Mouse (Mus musculus): ENCODE measurements around the gene Pth1r. TPM values are rescaled to one million over a fixed set of nuclear protein-coding genes. Genes with fewer than 3 reads are reported as not detected.
A peak's percentile ranks its signal among the peaks of the same experiment; 100 is the strongest.
"Not testable (repeated sequence)": the region's sequence is repeated elsewhere in the genome, so short reads cannot be mapped to it uniquely, and the experiment has no call there.

The Pth1r gene
- polyA plus RNA-seq, 1 experiment = 0.34 TPM

DNA sequence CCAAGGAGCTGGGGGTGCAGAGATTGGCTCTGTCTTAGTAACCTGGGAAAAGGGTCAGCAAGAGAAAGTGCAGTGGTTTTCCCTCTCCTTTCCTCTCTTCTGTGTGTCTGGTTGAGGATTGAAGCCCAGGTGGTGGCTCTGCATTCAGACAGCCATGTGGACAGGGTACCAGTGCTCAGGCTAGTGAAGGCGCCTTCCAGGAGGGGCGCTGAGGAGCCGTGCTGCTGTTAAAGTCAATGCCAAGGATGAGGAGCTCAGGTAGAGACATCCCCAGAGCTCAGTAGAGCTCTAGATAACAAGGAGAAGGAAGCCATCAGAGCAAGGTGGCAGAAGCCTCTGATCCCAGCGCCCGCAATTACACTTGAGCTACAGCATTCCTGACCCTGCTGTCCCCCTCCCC is 59.9 kb downstream of the Pth1r start:
- Histone ChIP-seq H3K4me3 (ENCODE audit: insufficient read depth, low read length) (no peak overlapping the region), H3K4me1 (ENCODE audit: control insufficient read depth, insufficient read depth, low read length) (peaks cover 48% of the 10 kb centered on the region), H3K27ac (ENCODE audit: insufficient read depth, low read depth, low read length) (no peak overlapping the region)
- no peak for TF ChIP-seq POLR2A (IDR thresholded peaks at IDR 0.05; ENCODE audit: borderline replicate concordance, low read depth, low read length)
- no peak for TF ChIP-seq CTCF (IDR thresholded peaks at IDR 0.05; ENCODE audit: low read depth, low read length)

DNA sequence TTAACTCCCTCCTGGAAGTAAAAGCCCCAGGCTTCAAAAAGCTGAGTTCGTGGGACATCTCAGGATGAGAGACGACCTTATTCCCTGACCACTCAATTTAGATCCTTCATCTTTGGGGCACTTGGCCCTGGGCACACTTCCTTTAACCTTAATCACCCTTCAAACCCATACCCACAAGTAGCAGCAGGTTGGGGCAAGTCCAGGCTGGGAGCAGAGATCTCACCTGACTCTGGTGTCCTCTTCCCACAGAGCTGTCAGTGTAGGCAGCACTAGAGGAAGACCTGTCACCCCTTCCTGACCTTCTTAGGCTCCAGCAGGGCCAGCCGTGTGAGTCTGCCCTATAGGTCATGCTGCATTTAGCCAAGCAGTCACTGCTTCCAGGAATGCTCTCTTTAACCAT is 60.5 kb downstream of the Pth1r start:
- H3K27ac ChIP-seq (ENCODE audit: insufficient read depth, low read depth, low read length) = no peak overlapping the region
- no peak overlapping the region for H3K4me3 ChIP-seq (ENCODE audit: insufficient read depth, low read length)
- TF ChIP-seq CTCF (IDR thresholded peaks at IDR 0.05; ENCODE audit: low read depth, low read length) (no peak), POLR2A (IDR thresholded peaks at IDR 0.05; ENCODE audit: borderline replicate concordance, low read depth, low read length) (no peak)
- peaks cover 53% of the 10 kb centered on the region for H3K4me1 ChIP-seq (ENCODE audit: control insufficient read depth, insufficient read depth, low read length)

DNA sequence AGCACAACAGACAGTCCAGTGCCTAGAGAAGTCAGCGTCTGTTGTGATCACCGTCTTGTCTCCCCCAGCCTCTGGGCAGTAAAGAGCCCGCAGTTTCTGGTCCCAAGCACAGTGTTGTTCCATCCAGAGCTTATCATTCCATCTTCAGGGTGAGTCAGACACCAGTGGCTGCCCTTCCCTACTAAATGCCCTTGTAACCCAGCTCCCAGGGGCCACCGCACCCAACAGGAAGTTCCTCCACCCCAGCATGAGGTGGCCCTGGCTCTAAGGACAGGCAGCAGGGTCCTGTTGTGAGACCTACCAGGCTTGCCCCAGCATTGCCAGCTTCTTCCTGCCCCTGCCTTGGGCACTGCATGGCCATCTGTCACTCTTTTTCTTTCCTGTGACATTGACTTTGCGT is 61.4 kb downstream of the Pth1r start:
- H3K4me1 ChIP-seq (ENCODE audit: control insufficient read depth, insufficient read depth, low read length) = peaks cover 62% of the 10 kb centered on the region
- H3K27ac ChIP-seq (ENCODE audit: insufficient read depth, low read depth, low read length) = peak overlapping the region; percentile 59
- TF ChIP-seq CTCF (IDR thresholded peaks at IDR 0.05; ENCODE audit: low read depth, low read length) (no peak), POLR2A (IDR thresholded peaks at IDR 0.05; ENCODE audit: borderline replicate concordance, low read depth, low read length) (no peak)
- peak overlapping the region; percentile 24 for H3K4me3 ChIP-seq (ENCODE audit: insufficient read depth, low read length)

DNA sequence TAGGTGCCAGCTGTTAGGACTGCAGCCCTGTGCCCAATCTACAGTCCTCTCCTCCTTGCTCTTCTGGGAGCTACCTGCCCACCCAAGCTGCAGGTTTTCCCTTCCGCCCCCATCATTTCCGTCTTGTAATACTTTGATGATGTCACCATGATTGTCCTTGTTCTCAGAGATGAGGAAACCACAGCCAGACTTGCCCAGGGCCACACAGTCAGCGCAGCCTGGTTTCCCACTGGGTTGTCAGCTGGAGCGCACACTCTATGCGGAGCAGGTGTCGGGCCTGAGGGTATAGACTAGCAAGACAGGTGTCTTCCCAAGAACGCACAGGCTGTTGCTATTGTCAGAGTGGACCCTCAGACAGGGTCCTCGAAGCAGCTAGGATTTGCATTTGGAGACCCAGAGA is 61.8 kb downstream of the Pth1r start:
- no peak for TF ChIP-seq POLR2A (IDR thresholded peaks at IDR 0.05; ENCODE audit: borderline replicate concordance, low read depth, low read length)
- no peak for TF ChIP-seq CTCF (IDR thresholded peaks at IDR 0.05; ENCODE audit: low read depth, low read length)
- H3K27ac ChIP-seq (ENCODE audit: insufficient read depth, low read depth, low read length) = peak overlapping the region; percentile 59
- H3K4me3 ChIP-seq (ENCODE audit: insufficient read depth, low read length) = peak overlapping the region; percentile 24
- peaks cover 62% of the 10 kb centered on the region for H3K4me1 ChIP-seq (ENCODE audit: control insufficient read depth, insufficient read depth, low read length)

GRCm38 (mm10) chr9:110684100-110684831 is 62.7 kb downstream of the Pth1r start:
- Histone ChIP-seq H3K4me1 (ENCODE audit: control insufficient read depth, insufficient read depth, low read length) (peaks cover 68% of the 10 kb centered on the region), H3K27ac (ENCODE audit: insufficient read depth, low read depth, low read length) (no peak overlapping the region), H3K4me3 (ENCODE audit: insufficient read depth, low read length) (no peak overlapping the region)
- TF ChIP-seq POLR2A (IDR thresholded peaks at IDR 0.05; ENCODE audit: borderline replicate concordance, low read depth, low read length) (no peak), CTCF (IDR thresholded peaks at IDR 0.05; ENCODE audit: low read depth, low read length) (no peak)

DNA sequence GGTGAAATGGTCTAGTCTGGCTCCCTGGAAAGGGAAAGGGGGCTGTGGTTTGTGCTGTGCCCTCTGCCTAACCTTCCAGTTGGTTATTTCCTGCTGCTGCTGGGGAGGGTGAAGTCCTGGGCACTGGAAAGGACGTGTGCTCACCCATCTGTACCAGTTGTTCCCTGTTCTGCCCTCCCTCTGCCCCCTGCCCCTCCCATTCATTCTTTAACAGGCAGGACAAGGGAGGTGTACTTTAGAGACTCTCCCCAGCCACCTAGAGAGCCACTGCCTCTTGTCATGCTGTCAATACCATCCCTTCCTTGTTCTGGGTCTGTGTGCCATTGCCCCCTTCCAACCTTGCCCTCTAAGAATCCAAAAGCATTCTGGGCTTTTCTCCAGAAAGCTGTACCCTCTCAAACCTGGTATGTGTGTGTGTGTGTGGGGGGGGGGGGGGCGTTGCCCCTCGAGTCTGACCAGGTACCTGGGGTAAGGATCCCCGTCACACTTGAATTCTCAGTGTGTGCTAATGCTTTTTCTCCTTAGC is 63.3 kb downstream of the Pth1r start:
- Histone ChIP-seq H3K4me1 (ENCODE audit: control insufficient read depth, insufficient read depth, low read length) (peaks cover 74% of the 10 kb centered on the region), H3K27ac (ENCODE audit: insufficient read depth, low read depth, low read length) (0 out of 2 replicates have a peak overlapping the region, but pooled peaks have one; percentile 43)

GRCm38 (mm10) chr9:110682697-110683096 is 64.2 kb downstream of the Pth1r start:
- not testable (repeated sequence) for H3K4me3 ChIP-seq (ENCODE audit: insufficient read depth, low read length)
- Histone ChIP-seq H3K4me1 (ENCODE audit: control insufficient read depth, insufficient read depth, low read length) (peaks cover 81% of the 10 kb centered on the region), H3K27ac (ENCODE audit: insufficient read depth, low read depth, low read length) (peak overlapping the region; percentile 79)

More for the DNA sequence above, 63.3 kb downstream of the Pth1r start:
- TF ChIP-seq POLR2A (IDR thresholded peaks at IDR 0.05; ENCODE audit: borderline replicate concordance, low read depth, low read length) (no peak), CTCF (IDR thresholded peaks at IDR 0.05; ENCODE audit: low read depth, low read length) (no peak)
- H3K4me3 ChIP-seq (ENCODE audit: insufficient read depth, low read length) = no peak overlapping the region

DNA sequence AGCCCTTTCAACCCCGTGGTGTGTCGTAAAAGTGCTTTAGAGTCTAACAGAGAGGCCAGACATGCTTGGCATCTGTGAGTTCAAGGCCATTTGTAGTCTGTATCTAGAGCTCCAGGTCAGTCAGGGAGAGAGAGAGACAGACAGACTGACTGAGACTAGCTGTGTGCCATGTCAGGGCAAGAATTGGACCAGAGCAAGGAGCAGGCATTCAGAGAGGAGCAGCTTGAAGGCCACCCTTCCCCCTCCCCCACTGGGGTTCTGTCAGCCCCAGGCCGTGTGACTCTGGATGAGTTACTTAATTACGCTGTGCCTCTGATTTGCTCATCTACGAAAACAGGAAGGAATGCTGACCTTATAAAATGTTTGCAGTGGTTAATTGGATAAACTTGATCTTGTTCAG is 64.7 kb downstream of the Pth1r start:
- TF ChIP-seq POLR2A (IDR thresholded peaks at IDR 0.05; ENCODE audit: borderline replicate concordance, low read depth, low read length) (no peak), CTCF (IDR thresholded peaks at IDR 0.05; ENCODE audit: low read depth, low read length) (no peak)
- H3K4me1 ChIP-seq (ENCODE audit: control insufficient read depth, insufficient read depth, low read length) = peaks cover 85% of the 10 kb centered on the region
- no peak overlapping the region for H3K4me3 ChIP-seq (ENCODE audit: insufficient read depth, low read length)
- H3K27ac ChIP-seq (ENCODE audit: insufficient read depth, low read depth, low read length) = peak overlapping the region; percentile 79

- Histone ChIP-seq H3K27ac (ENCODE audit: insufficient read depth, low read depth, low read length) (peak overlapping the region; percentile 75), H3K4me1 (ENCODE audit: control insufficient read depth, insufficient read depth, low read length) (peaks cover 86% of the 10 kb centered on the region), H3K4me3 (ENCODE audit: insufficient read depth, low read length) (no peak overlapping the region)
- no peak for TF ChIP-seq POLR2A (IDR thresholded peaks at IDR 0.05; ENCODE audit: borderline replicate concordance, low read depth, low read length)
- TF ChIP-seq CTCF (IDR thresholded peaks at IDR 0.05; ENCODE audit: low read depth, low read length) = no peak
Measured at GRCm38 (mm10) chr9:110681817-110682216, 65.1 kb downstream of the Pth1r start.

GRCm38 (mm10) chr9:110680736-110681507 is 66.0 kb downstream of the Pth1r start:
- Histone ChIP-seq H3K4me3 (ENCODE audit: insufficient read depth, low read length) (0 out of 2 replicates have a peak overlapping the region, but pooled peaks have one; percentile 3), H3K4me1 (ENCODE audit: control insufficient read depth, insufficient read depth, low read length) (peaks cover 80% of the 10 kb centered on the region), H3K27ac (ENCODE audit: insufficient read depth, low read depth, low read length) (peak overlapping the region; percentile 75)
- no peak for TF ChIP-seq POLR2A (IDR thresholded peaks at IDR 0.05; ENCODE audit: borderline replicate concordance, low read depth, low read length)
- TF ChIP-seq CTCF (IDR thresholded peaks at IDR 0.05; ENCODE audit: low read depth, low read length) = no peak
